Mouse (Mus musculus): Measurements from ENCODE around the gene Prkacb. TPM values are rescaled to one million over a fixed set of nuclear protein-coding genes. Genes with fewer than 3 reads are reported as not detected.
A peak's percentile ranks its signal among the peaks of the same experiment; 100 is the strongest.

The Prkacb gene
- polyA plus RNA-seq (2012; rRNA removed), result 45.4 and 47.9 TPM in 2 replicates
- polyA plus RNA-seq (2014; fragmentation: Nextera tagmentation; extraction: Ambion mirVana), result 66.3 and 75.4 TPM in 2 replicates

GRCm38 (mm10) chr3:146812901-146813393 is at the start of gene Prkacb:
Prkacb (minus strand) TSS chr3:146812990.
- Histone ChIP-seq H3K27me3 (ENCODE audit: control insufficient read depth, insufficient read depth, low read length) (no peaks in the 10 kb centered on the region), H3K4me2 (replicated peaks; ENCODE audit: low read depth, low read length, severe bottlenecking) (peak within 1 kb of the TSS; percentile 63), H3K9me3 (ENCODE audit: control insufficient read depth, low read length) (no peaks in the 10 kb centered on the region), H3K27ac (replicated peaks; ENCODE audit: low read depth, low read length) (peak within 1 kb of the TSS; percentile 95), H3K4me3 (replicated peaks; ENCODE audit: low read length) (peak within 1 kb of the TSS; percentile 99), H3K9ac (ENCODE audit: low read depth, low read length, severe bottlenecking) (peak within 1 kb of the TSS; percentile 95), H3K4me1 (ENCODE audit: control insufficient read depth, insufficient read depth, low read length) (peaks cover 5% of the 10 kb centered on the region), H3K36me3 (ENCODE audit: control insufficient read depth, insufficient read depth, low read length) (no peaks in the 10 kb centered on the region)
- ATAC-seq (ENCODE audit: low FRiP score, low read depth) (peak; percentile 98), DNase-seq (ENCODE audit: low spot score) (peak; percentile 84)
- TF ChIP-seq POLR2A (IDR thresholded peaks at IDR 0.05; ENCODE audit: borderline replicate concordance, extremely low read depth, insufficient read depth, insufficient read length), result peak; percentile 68; the same call in 1 of the 2 replicates
- WGBS, result 0% methylated on average over 20 of the region's 60 CpGs

GRCm38 (mm10) chr3:146860308-146860707 is 47.5 kb upstream of the Prkacb start:
- ATAC-seq (ENCODE audit: low FRiP score, low read depth) (no peak), DNase-seq (ENCODE audit: low spot score) (no peak)
- H3K4me2 ChIP-seq (replicated peaks; ENCODE audit: low read depth, low read length, severe bottlenecking), result no peak overlapping the region
- no peak for TF ChIP-seq POLR2A (IDR thresholded peaks at IDR 0.05; ENCODE audit: borderline replicate concordance, extremely low read depth, insufficient read depth, insufficient read length)
- H3K9me3 ChIP-seq (ENCODE audit: control insufficient read depth, low read length), result no peaks in the 10 kb centered on the region
- H3K27ac ChIP-seq (replicated peaks; ENCODE audit: low read depth, low read length), result no peak overlapping the region
- no peaks in the 10 kb centered on the region for H3K27me3 ChIP-seq (ENCODE audit: control insufficient read depth, insufficient read depth, low read length)
- H3K9ac ChIP-seq (ENCODE audit: low read depth, low read length, severe bottlenecking), result no peak overlapping the region
- H3K4me1 ChIP-seq (ENCODE audit: control insufficient read depth, insufficient read depth, low read length), result no peaks in the 10 kb centered on the region
- no peak overlapping the region for H3K4me3 ChIP-seq (replicated peaks; ENCODE audit: low read length)
- H3K36me3 ChIP-seq (ENCODE audit: control insufficient read depth, insufficient read depth, low read length), result no peaks in the 10 kb centered on the region
- WGBS, result 85% methylated on average over 2 of the region's 2 CpGs

- no peaks in the 10 kb centered on the region for H3K9me3 ChIP-seq (ENCODE audit: control insufficient read depth, low read length)
- H3K4me3 ChIP-seq (replicated peaks; ENCODE audit: low read length), result no peak overlapping the region
- DNase-seq (ENCODE audit: low spot score) (no peak), ATAC-seq (ENCODE audit: low FRiP score, low read depth) (no peak)
- H3K27ac ChIP-seq (replicated peaks; ENCODE audit: low read depth, low read length), result no peak overlapping the region
- no peak for TF ChIP-seq POLR2A (IDR thresholded peaks at IDR 0.05; ENCODE audit: borderline replicate concordance, extremely low read depth, insufficient read depth, insufficient read length)
- no peaks in the 10 kb centered on the region for H3K4me1 ChIP-seq (ENCODE audit: control insufficient read depth, insufficient read depth, low read length)
- H3K9ac ChIP-seq (ENCODE audit: low read depth, low read length, severe bottlenecking), result no peak overlapping the region
- no peaks in the 10 kb centered on the region for H3K36me3 ChIP-seq (ENCODE audit: control insufficient read depth, insufficient read depth, low read length)
- H3K27me3 ChIP-seq (ENCODE audit: control insufficient read depth, insufficient read depth, low read length), result no peaks in the 10 kb centered on the region
- WGBS, result 86% methylated on average over 10 of the region's 10 CpGs
- no peak overlapping the region for H3K4me2 ChIP-seq (replicated peaks; ENCODE audit: low read depth, low read length, severe bottlenecking)
Observed at GRCm38 (mm10) chr3:146857373-146857772, 44.6 kb upstream of the Prkacb start.

GRCm38 (mm10) chr3:146854473-146855087 is 41.8 kb upstream of the Prkacb start:
- 83% methylated on average over 7 of the region's 7 CpGs for WGBS
- Histone ChIP-seq H3K27me3 (ENCODE audit: control insufficient read depth, insufficient read depth, low read length) (no peaks in the 10 kb centered on the region), H3K9me3 (ENCODE audit: control insufficient read depth, low read length) (no peaks in the 10 kb centered on the region), H3K4me2 (replicated peaks; ENCODE audit: low read depth, low read length, severe bottlenecking) (no peak overlapping the region), H3K4me3 (replicated peaks; ENCODE audit: low read length) (no peak overlapping the region), H3K27ac (replicated peaks; ENCODE audit: low read depth, low read length) (no peak overlapping the region), H3K9ac (ENCODE audit: low read depth, low read length, severe bottlenecking) (no peak overlapping the region), H3K36me3 (ENCODE audit: control insufficient read depth, insufficient read depth, low read length) (no peaks in the 10 kb centered on the region), H3K4me1 (ENCODE audit: control insufficient read depth, insufficient read depth, low read length) (no peaks in the 10 kb centered on the region)
- no peak for ATAC-seq (ENCODE audit: low FRiP score, low read depth)
- no peak for DNase-seq (ENCODE audit: low spot score)
- TF ChIP-seq POLR2A (IDR thresholded peaks at IDR 0.05; ENCODE audit: borderline replicate concordance, extremely low read depth, insufficient read depth, insufficient read length), result no peak

GRCm38 (mm10) chr3:146851966-146852891 is 39.4 kb upstream of the Prkacb start, which contains the start of gene Ttll7:
Ttll7 (plus strand) TSS chr3:146852367.
- peak within 1 kb of the TSS; percentile 57 for H3K4me3 ChIP-seq (replicated peaks; ENCODE audit: low read length)
- H3K27me3 ChIP-seq (ENCODE audit: control insufficient read depth, insufficient read depth, low read length), result no peaks in the 10 kb centered on the region
- peak within 1 kb of the TSS; percentile 90 for H3K4me2 ChIP-seq (replicated peaks; ENCODE audit: low read depth, low read length, severe bottlenecking)
- no peaks in the 10 kb centered on the region for H3K4me1 ChIP-seq (ENCODE audit: control insufficient read depth, insufficient read depth, low read length)
- WGBS, result under 1% methylated on average over 32 of the region's 36 CpGs
- TF ChIP-seq POLR2A (IDR thresholded peaks at IDR 0.05; ENCODE audit: borderline replicate concordance, extremely low read depth, insufficient read depth, insufficient read length), result peak; percentile 10; the same call in 1 of the 2 replicates
- DNase-seq (ENCODE audit: low spot score), result peak; percentile 87
- no peaks in the 10 kb centered on the region for H3K36me3 ChIP-seq (ENCODE audit: control insufficient read depth, insufficient read depth, low read length)
- peak; percentile 95 for ATAC-seq (ENCODE audit: low FRiP score, low read depth)
- H3K9ac ChIP-seq (ENCODE audit: low read depth, low read length, severe bottlenecking), result peak within 1 kb of the TSS; percentile 78
- H3K9me3 ChIP-seq (ENCODE audit: control insufficient read depth, low read length), result no peaks in the 10 kb centered on the region
- 0 out of 2 replicates have a peak within 1 kb of the TSS, but pooled peaks have one; percentile 52 for H3K27ac ChIP-seq (replicated peaks; ENCODE audit: low read depth, low read length)
